Mouse (Mus musculus) MEL (cell line): ENCODE measurements around the gene Qsox2. TPM values are rescaled to one million over a fixed set of nuclear protein-coding genes. Genes with fewer than 3 reads are reported as not detected.

Experiments
- DNase-seq: peaks from one replicate; pipeline ENCODE4 v3.0.0; 2011; ENCODE audit warnings: low read depth, low spot score
- H3K27ac ChIP-seq: 2 replicates; pipeline ENCODE4 v1.5.1; 2012; ENCODE audit warnings: low read depth, mild to moderate bottlenecking, control low read depth, low read length, moderate library complexity; ENCODE audit not compliant: control insufficient read depth
- H3K27me3 ChIP-seq, 2 experiments: fragments of 150-350 bp in 1 of 2; sonication (generic) in 1 of 2; 2 replicates each; pipeline ENCODE4 v1.6.1; 2012; ENCODE audit warnings: low read length in 2 of 2, mild to moderate bottlenecking in 2 of 2, improper control_type of control experiment in 1 of 2, moderate library complexity in 1 of 2; ENCODE audit not compliant: insufficient read depth in 2 of 2, control insufficient read depth in 1 of 2
- H3K36me3 ChIP-seq, 2 experiments: 2 replicates each; pipeline ENCODE4 v1.6.1; 2012 to 2014; ENCODE audit warnings: low read length in 2 of 2, improper control_type of control experiment in 1 of 2, inconsistent platforms in 1 of 2, mild to moderate bottlenecking in 1 of 2; ENCODE audit not compliant: insufficient read depth in 2 of 2, control insufficient read depth in 1 of 2
- H3K4me1 ChIP-seq, 2 experiments: fragments of 150-350 bp in 1 of 2; sonication (generic) in 1 of 2; 2 replicates each; pipeline ENCODE4 v1.6.1; 2012; ENCODE audit warnings: low read length in 2 of 2, improper control_type of control experiment in 1 of 2, mild to moderate bottlenecking in 1 of 2; ENCODE audit not compliant: insufficient read depth in 2 of 2, control insufficient read depth in 1 of 2
- H3K4me3 ChIP-seq, 2 experiments: fragments of 150-350 bp in 1 of 2; sonication (generic) in 1 of 2; 2 replicates each; pipeline ENCODE4 v1.5.1; 2012; ENCODE audit warnings: low read depth in 2 of 2, low read length in 2 of 2, mild to moderate bottlenecking in 2 of 2, moderate library complexity in 2 of 2, control low read depth in 1 of 2, improper control_type of control experiment in 1 of 2; ENCODE audit not compliant: control insufficient read depth in 1 of 2, insufficient read depth in 1 of 2
- H3K79me2 ChIP-seq: 2 replicates; pipeline ENCODE4 v1.6.1; 2012; ENCODE audit warnings: mild to moderate bottlenecking, low read length, moderate library complexity; ENCODE audit not compliant: control insufficient read depth, poor library complexity, insufficient read depth
- H3K9ac ChIP-seq: 2 replicates; pipeline ENCODE4 v1.6.1; 2012; ENCODE audit warnings: low read depth, mild to moderate bottlenecking, control low read depth, low read length, moderate library complexity; ENCODE audit not compliant: control insufficient read depth, poor library complexity, severe bottlenecking
- H3K9me3 ChIP-seq: fragments of 150-350 bp; sonication (generic); replicated peaks from 2 replicates; pipeline ENCODE4 v1.6.1; 2012; ENCODE audit warnings: mild to moderate bottlenecking, low read length, improper control_type of control experiment, moderate library complexity; ENCODE audit not compliant: insufficient read depth
- CHD2 ChIP-seq: IDR thresholded peaks from 2 replicates; pipeline ENCODE4 v1.6.1; 2011; ENCODE audit warnings: low read length, improper control_type of control experiment
- CTCF ChIP-seq, 3 experiments: IDR thresholded peaks in 2 of 3; conservative IDR thresholded peaks in 1 of 3; 2 replicates each; pipeline ENCODE4 v1.5.1; 2011 to 2012; ENCODE audit warnings: low read length in 3 of 3, low read depth in 2 of 3, mild to moderate bottlenecking in 2 of 3, improper control_type of control experiment in 1 of 3, inconsistent platforms in 1 of 3, mixed read lengths in 1 of 3, moderate library complexity in 1 of 3; ENCODE audit not compliant: control insufficient read depth in 1 of 3, insufficient read depth in 1 of 3, poor library complexity in 1 of 3, severe bottlenecking in 1 of 3
- EP300 ChIP-seq, 2 experiments: IDR thresholded peaks; 2 replicates each; pipeline ENCODE4 v1.6.1; 2011; ENCODE audit warnings: improper control_type of control experiment in 2 of 2, low read length in 2 of 2, low read depth in 1 of 2, mild to moderate bottlenecking in 1 of 2
- MAX ChIP-seq: IDR thresholded peaks from 2 replicates; pipeline ENCODE4 v1.6.1; 2011; ENCODE audit warnings: low read length, improper control_type of control experiment
- MEF2A ChIP-seq: IDR thresholded peaks from 2 replicates; pipeline ENCODE4 v1.6.1; 2014; ENCODE audit warnings: low read depth, mild to moderate bottlenecking, inconsistent platforms, low read length, improper control_type of control experiment; ENCODE audit not compliant: poor library complexity, insufficient replicate concordance, severe bottlenecking; ENCODE audit errors: extremely low read depth
- MYC ChIP-seq: IDR thresholded peaks from 2 replicates; pipeline ENCODE4 v1.6.1; 2011; ENCODE audit warnings: low read depth, mild to moderate bottlenecking, low read length, improper control_type of control experiment, moderate library complexity
- NELFE ChIP-seq: IDR thresholded peaks from 2 replicates; pipeline ENCODE4 v1.6.1; 2011; ENCODE audit warnings: low read depth, low read length, improper control_type of control experiment
- RAD21 ChIP-seq: IDR thresholded peaks from 2 replicates; pipeline ENCODE4 v1.6.1; 2011; ENCODE audit warnings: mild to moderate bottlenecking, low read depth, low read length, improper control_type of control experiment
- SIN3A ChIP-seq: IDR thresholded peaks from 2 replicates; pipeline ENCODE4 v1.6.1; 2012; ENCODE audit warnings: low read length, improper control_type of control experiment, inconsistent platforms
- SMC3 ChIP-seq: IDR thresholded peaks from 2 replicates; pipeline ENCODE4 v1.6.1; 2011; ENCODE audit warnings: low read depth, low read length, improper control_type of control experiment
- TAL1 ChIP-seq: IDR thresholded peaks from 2 replicates; pipeline ENCODE4 v1.6.1; 2012; ENCODE audit warnings: mild to moderate bottlenecking, inconsistent platforms, low read length, moderate library complexity, mixed read lengths
- UBTF ChIP-seq: IDR thresholded peaks from 2 replicates; pipeline ENCODE4 v1.6.1; 2012; ENCODE audit warnings: low read depth, mild to moderate bottlenecking, inconsistent platforms, low read length, improper control_type of control experiment, moderate library complexity, borderline replicate concordance; ENCODE audit not compliant: insufficient read depth
- USF1 ChIP-seq: IDR thresholded peaks from 2 replicates; pipeline ENCODE4 v1.6.1; 2014; ENCODE audit warnings: low read depth, mild to moderate bottlenecking, inconsistent platforms, low read length, improper control_type of control experiment, moderate library complexity
- ZC3H11A ChIP-seq: IDR thresholded peaks from 2 replicates; pipeline ENCODE4 v1.6.1; 2012; ENCODE audit warnings: low read depth, mild to moderate bottlenecking, inconsistent platforms, low read length, improper control_type of control experiment
- ZNF384 ChIP-seq: IDR thresholded peaks from 2 replicates; pipeline ENCODE4 v1.6.1; 2012; ENCODE audit warnings: low read depth, mild to moderate bottlenecking, inconsistent platforms, low read length, improper control_type of control experiment
- polyA plus RNA-seq, 2 experiments: library from polyadenylated mRNA; stranded (reverse) in 1 of 2; unstranded in 1 of 2; fragments of >175 nt in 1 of 2; fragments of >200 nt in 1 of 2; gene quantifications; 2 replicates each; pipeline versions ENCODE4 v1.2.1 to v1.2.4; 2012; ENCODE audit warnings: low replicate concordance in 2 of 2, low read depth in 1 of 2; ENCODE audit not compliant: insufficient read length in 2 of 2, insufficient read depth in 1 of 2, missing spikeins in 1 of 2
- total RNA-seq: library from RNA; depleted of rRNA; stranded (reverse); fragments of 300-350 nt; gene quantifications from 2 replicates; pipeline ENCODE4 v1.2.3, GENCODE M21; 2012

Gene Qsox2
- total and polyA plus RNA-seq, 3 experiments = 12.1 to 17.0 TPM; not detected in 1

- H3K27ac ChIP-seq = no peak overlapping the region
- no peaks in the 10 kb centered on the region; a peak in 2 of 4 replicates for H3K36me3 ChIP-seq
- TF ChIP-seq MYC (no peak), ZNF384 (0 out of 2 replicates have a peak, but pooled peaks have one; percentile 35), RAD21 (peak; percentile 51), MEF2A (no peak), MAX (no peak), SMC3 (peak; percentile 75), ZC3H11A (peak; percentile 38; the same call in 1 of the 2 replicates), SIN3A (no peak), CTCF (IDR thresholded peaks at IDR 0.05 in 2 of 3, conservative IDR thresholded peaks at IDR 0.05 in 1 of 3; ENCODE audit: control insufficient read depth in 1 of 3, insufficient read depth in 1 of 3, low read depth in 2 of 3, low read length in 3 of 3, poor library complexity in 1 of 3, severe bottlenecking in 1 of 3) (peak; percentile 66 to 80 (median 79)), USF1 (no peak), NELFE (no peak)
- H3K4me3 ChIP-seq = no peak overlapping the region
- DNase-seq = peak; percentile 74
- H3K9me3 ChIP-seq = no peaks in the 10 kb centered on the region
- H3K9ac ChIP-seq = no peak overlapping the region
- no peaks in the 10 kb centered on the region for H3K4me1 ChIP-seq
- H3K27me3 ChIP-seq = no peaks in the 10 kb centered on the region
- no peaks in the 10 kb centered on the region for H3K79me2 ChIP-seq
Measured at GRCm38 (mm10) chr2:26227788-26228187, 9.5 kb downstream of the Qsox2 start.

GRCm38 (mm10) chr2:26225242-26225641 lies 12.1 kb downstream of the Qsox2 start:
- no peak overlapping the region for H3K9ac ChIP-seq
- H3K36me3 ChIP-seq = no peaks in the 10 kb centered on the region; a peak in 2 of 4 replicates

DNA sequence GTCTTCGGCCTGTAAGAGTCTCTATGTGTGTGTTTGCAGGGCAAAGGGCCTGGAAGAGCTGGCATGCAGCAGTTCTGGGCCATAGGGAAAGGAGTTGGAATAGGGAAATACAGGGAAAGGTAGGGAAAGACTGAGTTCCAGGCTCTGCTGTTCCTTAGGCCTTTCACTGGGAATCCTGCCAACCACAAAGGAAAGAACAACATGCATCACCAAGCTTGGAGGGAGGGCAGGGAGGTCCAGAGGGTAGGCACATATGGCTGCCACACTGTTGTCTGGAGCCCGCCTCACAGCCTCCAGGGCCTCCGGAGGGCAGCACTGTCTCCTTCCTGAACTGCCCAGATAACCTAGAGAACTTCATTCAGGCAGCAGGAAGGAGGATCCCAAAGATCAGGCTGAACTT lies 13.4 kb downstream of the Qsox2 start:
- Histone ChIP-seq H3K4me1 (no peaks in the 10 kb centered on the region), H3K36me3 (no peaks in the 10 kb centered on the region; a peak in 2 of 4 replicates), H3K9me3 (no peaks in the 10 kb centered on the region), H3K27ac (no peak overlapping the region), H3K79me2 (no peaks in the 10 kb centered on the region), H3K4me3 (no peak overlapping the region), H3K9ac (no peak overlapping the region), H3K27me3 (no peaks in the 10 kb centered on the region)
- no peak for DNase-seq
- TF ChIP-seq EP300 (IDR thresholded peaks at IDR 0.05; ENCODE audit: low read depth in 1 of 2, low read length in 2 of 2) (no peak), CTCF (IDR thresholded peaks at IDR 0.05 in 2 of 3, conservative IDR thresholded peaks at IDR 0.05 in 1 of 3; ENCODE audit: control insufficient read depth in 1 of 3, insufficient read depth in 1 of 3, low read depth in 2 of 3, low read length in 3 of 3, poor library complexity in 1 of 3, severe bottlenecking in 1 of 3) (peak in 1 of 3 experiments; percentile 20; a peak in 1 of 6 replicates)

More at GRCm38 (mm10) chr2:26225242-26225641, 12.1 kb downstream of the Qsox2 start:
- Histone ChIP-seq H3K27me3 (no peaks in the 10 kb centered on the region), H3K4me3 (no peak overlapping the region), H3K4me1 (no peaks in the 10 kb centered on the region), H3K9me3 (no peaks in the 10 kb centered on the region), H3K27ac (no peak overlapping the region), H3K79me2 (no peaks in the 10 kb centered on the region)
- no peak for DNase-seq
- TF ChIP-seq CHD2 = no peak
- no peak for TF ChIP-seq EP300 (IDR thresholded peaks at IDR 0.05; ENCODE audit: low read depth in 1 of 2, low read length in 2 of 2)
- no peak for TF ChIP-seq UBTF
- TF ChIP-seq TAL1 = no peak
- TF ChIP-seq NELFE = no peak
- no peak for TF ChIP-seq MAX
